Mouse (Mus musculus) MEL (cell line): ENCODE results near the gene Tssk2. TPM values are rescaled to one million over a fixed set of nuclear protein-coding genes. Genes with fewer than 3 reads are reported as not detected.

ENCODE experiments used
- DNase-seq: peaks from one replicate; pipeline ENCODE4 v3.0.0; 2011; ENCODE audit warnings: low read depth, low spot score
- H3K27ac ChIP-seq: 2 replicates; pipeline ENCODE4 v1.5.1; 2012; ENCODE audit warnings: low read depth, mild to moderate bottlenecking, control low read depth, low read length, moderate library complexity; ENCODE audit not compliant: control insufficient read depth
- H3K27me3 ChIP-seq, 2 experiments: fragments of 150-350 bp in 1 of 2; sonication (generic) in 1 of 2; 2 replicates each; pipeline ENCODE4 v1.6.1; 2012; ENCODE audit warnings: low read length in 2 of 2, mild to moderate bottlenecking in 2 of 2, improper control_type of control experiment in 1 of 2, moderate library complexity in 1 of 2; ENCODE audit not compliant: insufficient read depth in 2 of 2, control insufficient read depth in 1 of 2
- H3K36me3 ChIP-seq, 2 experiments: 2 replicates each; pipeline ENCODE4 v1.6.1; 2012 to 2014; ENCODE audit warnings: low read length in 2 of 2, improper control_type of control experiment in 1 of 2, inconsistent platforms in 1 of 2, mild to moderate bottlenecking in 1 of 2; ENCODE audit not compliant: insufficient read depth in 2 of 2, control insufficient read depth in 1 of 2
- H3K4me1 ChIP-seq, 2 experiments: fragments of 150-350 bp in 1 of 2; sonication (generic) in 1 of 2; 2 replicates each; pipeline ENCODE4 v1.6.1; 2012; ENCODE audit warnings: low read length in 2 of 2, improper control_type of control experiment in 1 of 2, mild to moderate bottlenecking in 1 of 2; ENCODE audit not compliant: insufficient read depth in 2 of 2, control insufficient read depth in 1 of 2
- H3K4me3 ChIP-seq, 2 experiments: fragments of 150-350 bp in 1 of 2; sonication (generic) in 1 of 2; 2 replicates each; pipeline ENCODE4 v1.5.1; 2012; ENCODE audit warnings: low read depth in 2 of 2, low read length in 2 of 2, mild to moderate bottlenecking in 2 of 2, moderate library complexity in 2 of 2, control low read depth in 1 of 2, improper control_type of control experiment in 1 of 2; ENCODE audit not compliant: control insufficient read depth in 1 of 2, insufficient read depth in 1 of 2
- H3K79me2 ChIP-seq: 2 replicates; pipeline ENCODE4 v1.6.1; 2012; ENCODE audit warnings: mild to moderate bottlenecking, low read length, moderate library complexity; ENCODE audit not compliant: control insufficient read depth, poor library complexity, insufficient read depth
- H3K9ac ChIP-seq: 2 replicates; pipeline ENCODE4 v1.6.1; 2012; ENCODE audit warnings: low read depth, mild to moderate bottlenecking, control low read depth, low read length, moderate library complexity; ENCODE audit not compliant: control insufficient read depth, poor library complexity, severe bottlenecking
- H3K9me3 ChIP-seq: fragments of 150-350 bp; sonication (generic); replicated peaks from 2 replicates; pipeline ENCODE4 v1.6.1; 2012; ENCODE audit warnings: mild to moderate bottlenecking, low read length, improper control_type of control experiment, moderate library complexity; ENCODE audit not compliant: insufficient read depth
- BHLHE40 ChIP-seq: IDR thresholded peaks from 2 replicates; pipeline ENCODE4 v1.6.1; 2012; ENCODE audit warnings: low read depth, mild to moderate bottlenecking, inconsistent platforms, low read length, improper control_type of control experiment, borderline replicate concordance
- CHD1 ChIP-seq: IDR thresholded peaks from 2 replicates; pipeline ENCODE4 v1.6.1; 2012; ENCODE audit warnings: low read depth, mild to moderate bottlenecking, inconsistent platforms, low read length, improper control_type of control experiment
- CHD2 ChIP-seq: IDR thresholded peaks from 2 replicates; pipeline ENCODE4 v1.6.1; 2011; ENCODE audit warnings: low read length, improper control_type of control experiment
- CTCF ChIP-seq, 3 experiments: IDR thresholded peaks in 2 of 3; conservative IDR thresholded peaks in 1 of 3; 2 replicates each; pipeline ENCODE4 v1.5.1; 2011 to 2012; ENCODE audit warnings: low read length in 3 of 3, low read depth in 2 of 3, mild to moderate bottlenecking in 2 of 3, improper control_type of control experiment in 1 of 3, inconsistent platforms in 1 of 3, mixed read lengths in 1 of 3, moderate library complexity in 1 of 3; ENCODE audit not compliant: control insufficient read depth in 1 of 3, insufficient read depth in 1 of 3, poor library complexity in 1 of 3, severe bottlenecking in 1 of 3
- ELF1 ChIP-seq: IDR thresholded peaks from 2 replicates; pipeline ENCODE4 v1.6.1; 2014; ENCODE audit warnings: low read depth, mild to moderate bottlenecking, inconsistent platforms, low read length, improper control_type of control experiment, moderate library complexity
- GABPA ChIP-seq: IDR thresholded peaks from 2 replicates; pipeline ENCODE4 v1.6.1; 2012; ENCODE audit warnings: low read depth, mild to moderate bottlenecking, inconsistent platforms, low read length, improper control_type of control experiment, moderate library complexity
- GATA1 ChIP-seq: IDR thresholded peaks from 2 replicates; pipeline ENCODE4 v1.6.1; 2011; ENCODE audit warnings: low read depth, low read length, improper control_type of control experiment
- HCFC1 ChIP-seq: IDR thresholded peaks from 2 replicates; pipeline ENCODE4 v1.6.1; 2012; ENCODE audit warnings: low read depth, mild to moderate bottlenecking, inconsistent platforms, low read length, improper control_type of control experiment, moderate library complexity
- MAZ ChIP-seq: IDR thresholded peaks from 2 replicates; pipeline ENCODE4 v1.6.1; 2012; ENCODE audit warnings: low read depth, mild to moderate bottlenecking, inconsistent platforms, low read length, improper control_type of control experiment
- MEF2A ChIP-seq: IDR thresholded peaks from 2 replicates; pipeline ENCODE4 v1.6.1; 2014; ENCODE audit warnings: low read depth, mild to moderate bottlenecking, inconsistent platforms, low read length, improper control_type of control experiment; ENCODE audit not compliant: poor library complexity, insufficient replicate concordance, severe bottlenecking; ENCODE audit errors: extremely low read depth
- MYB ChIP-seq: IDR thresholded peaks from 2 replicates; pipeline ENCODE4 v1.6.1; 2011; ENCODE audit warnings: mild to moderate bottlenecking, low read depth, low read length, improper control_type of control experiment
- MYC ChIP-seq: IDR thresholded peaks from 2 replicates; pipeline ENCODE4 v1.6.1; 2011; ENCODE audit warnings: low read depth, mild to moderate bottlenecking, low read length, improper control_type of control experiment, moderate library complexity
- NELFE ChIP-seq: IDR thresholded peaks from 2 replicates; pipeline ENCODE4 v1.6.1; 2011; ENCODE audit warnings: low read depth, low read length, improper control_type of control experiment
- POLR2A ChIP-seq, 2 experiments: IDR thresholded peaks; 2 replicates each; pipeline ENCODE4 v1.6.1; 2011 to 2012; ENCODE audit warnings: low read length in 2 of 2, mild to moderate bottlenecking in 2 of 2, control low read depth in 1 of 2, improper control_type of control experiment in 1 of 2, low read depth in 1 of 2, moderate library complexity in 1 of 2; ENCODE audit not compliant: control insufficient read depth in 1 of 2, insufficient read depth in 1 of 2, poor library complexity in 1 of 2
- POLR2AphosphoS2 ChIP-seq: IDR thresholded peaks from 2 replicates; pipeline ENCODE4 v1.6.1; 2011; ENCODE audit warnings: low read length, improper control_type of control experiment
- POLR2AphosphoS5 ChIP-seq: IDR thresholded peaks from 2 replicates; pipeline ENCODE4 v1.6.1; 2012; ENCODE audit warnings: low read depth, borderline replicate concordance, mild to moderate bottlenecking, inconsistent platforms, low read length, moderate library complexity, mixed read lengths
- RAD21 ChIP-seq: IDR thresholded peaks from 2 replicates; pipeline ENCODE4 v1.6.1; 2011; ENCODE audit warnings: mild to moderate bottlenecking, low read depth, low read length, improper control_type of control experiment
- RCOR1 ChIP-seq: IDR thresholded peaks from 2 replicates; pipeline ENCODE4 v1.6.1; 2012; ENCODE audit warnings: low read depth, mild to moderate bottlenecking, inconsistent platforms, low read length, improper control_type of control experiment
- SIN3A ChIP-seq: IDR thresholded peaks from 2 replicates; pipeline ENCODE4 v1.6.1; 2012; ENCODE audit warnings: low read length, improper control_type of control experiment, inconsistent platforms
- TAL1 ChIP-seq: IDR thresholded peaks from 2 replicates; pipeline ENCODE4 v1.6.1; 2012; ENCODE audit warnings: mild to moderate bottlenecking, inconsistent platforms, low read length, moderate library complexity, mixed read lengths
- TBP ChIP-seq: IDR thresholded peaks from 2 replicates; pipeline ENCODE4 v1.8.0; 2011; ENCODE audit warnings: low read depth, low read length, improper control_type of control experiment
- TCF12 ChIP-seq: IDR thresholded peaks from 2 replicates; pipeline ENCODE4 v1.6.1; 2014; ENCODE audit warnings: low read depth, mild to moderate bottlenecking, inconsistent platforms, low read length, improper control_type of control experiment, moderate library complexity
- UBTF ChIP-seq: IDR thresholded peaks from 2 replicates; pipeline ENCODE4 v1.6.1; 2012; ENCODE audit warnings: low read depth, mild to moderate bottlenecking, inconsistent platforms, low read length, improper control_type of control experiment, moderate library complexity, borderline replicate concordance; ENCODE audit not compliant: insufficient read depth
- USF1 ChIP-seq: IDR thresholded peaks from 2 replicates; pipeline ENCODE4 v1.6.1; 2014; ENCODE audit warnings: low read depth, mild to moderate bottlenecking, inconsistent platforms, low read length, improper control_type of control experiment, moderate library complexity
- USF2 ChIP-seq, 2 experiments: IDR thresholded peaks; 2 replicates each; pipeline ENCODE4 v1.6.1; 2011 to 2012; ENCODE audit warnings: improper control_type of control experiment in 2 of 2, low read length in 2 of 2, borderline replicate concordance in 1 of 2, inconsistent platforms in 1 of 2, low read depth in 1 of 2, mild to moderate bottlenecking in 1 of 2; ENCODE audit not compliant: insufficient read depth in 1 of 2
- ZC3H11A ChIP-seq: IDR thresholded peaks from 2 replicates; pipeline ENCODE4 v1.6.1; 2012; ENCODE audit warnings: low read depth, mild to moderate bottlenecking, inconsistent platforms, low read length, improper control_type of control experiment
- ZKSCAN1 ChIP-seq: IDR thresholded peaks from 2 replicates; pipeline ENCODE4 v1.6.1; 2012; ENCODE audit warnings: low read depth, mild to moderate bottlenecking, inconsistent platforms, low read length, improper control_type of control experiment, moderate library complexity
- polyA plus RNA-seq, 2 experiments: library from polyadenylated mRNA; stranded (reverse) in 1 of 2; unstranded in 1 of 2; fragments of >175 nt in 1 of 2; fragments of >200 nt in 1 of 2; gene quantifications; 2 replicates each; pipeline versions ENCODE4 v1.2.1 to v1.2.4; 2012; ENCODE audit warnings: low replicate concordance in 2 of 2, low read depth in 1 of 2; ENCODE audit not compliant: insufficient read length in 2 of 2, insufficient read depth in 1 of 2, missing spikeins in 1 of 2
- total RNA-seq: library from RNA; depleted of rRNA; stranded (reverse); fragments of 300-350 nt; gene quantifications from 2 replicates; pipeline ENCODE4 v1.2.3, GENCODE M21; 2012

The Tssk2 gene
- total and polyA plus RNA-seq, 3 experiments: 0.24 TPM; not detected in 2

GRCm38 (mm10) chr16:17890342-17890727 is 8.1 kb upstream of the Tssk2 start:
- Histone ChIP-seq H3K27ac (no peak overlapping the region), H3K27me3 (no peaks in the 10 kb centered on the region), H3K9ac (peak overlapping the region; percentile 98), H3K4me3 (peak overlapping the region; percentile 97 to 100), H3K79me2 (peaks cover 31% of the 10 kb centered on the region), H3K9me3 (no peaks in the 10 kb centered on the region), H3K36me3 (peaks cover 0 to 15% of the 10 kb centered on the region in 2 experiments; a peak in 3 of 4 replicates), H3K4me1 (peaks cover 6 to 18% of the 10 kb centered on the region in 2 experiments)
- DNase-seq: peak; percentile 19
- no peak for TF ChIP-seq ZKSCAN1
- TF ChIP-seq CHD2: no peak
- no peak for TF ChIP-seq POLR2AphosphoS2
- TF ChIP-seq NELFE: no peak
- no peak for TF ChIP-seq SIN3A
- TF ChIP-seq GATA1: no peak
- TF ChIP-seq RCOR1: no peak
- no peak for TF ChIP-seq RAD21
- TF ChIP-seq ELF1: no peak
- no peak for TF ChIP-seq CTCF (IDR thresholded peaks at IDR 0.05 in 2 of 3, conservative IDR thresholded peaks at IDR 0.05 in 1 of 3; ENCODE audit: control insufficient read depth in 1 of 3, insufficient read depth in 1 of 3, low read depth in 2 of 3, low read length in 3 of 3, poor library complexity in 1 of 3, severe bottlenecking in 1 of 3)
- no peak for TF ChIP-seq USF2 (IDR thresholded peaks at IDR 0.05; ENCODE audit: borderline replicate concordance in 1 of 2, insufficient read depth in 1 of 2, low read depth in 1 of 2, low read length in 2 of 2)
- no peak for TF ChIP-seq HCFC1
- TF ChIP-seq USF1: no peak
- TF ChIP-seq MYC: no peak
- TF ChIP-seq ZC3H11A: no peak
- TF ChIP-seq BHLHE40: no peak
- no peak for TF ChIP-seq CHD1
- TF ChIP-seq MAZ: no peak

- peak overlapping the region; percentile 97 to 100 for H3K4me3 ChIP-seq
- H3K9me3 ChIP-seq: no peaks in the 10 kb centered on the region
- H3K27me3 ChIP-seq: no peaks in the 10 kb centered on the region
- H3K36me3 ChIP-seq: peaks cover 0 to 15% of the 10 kb centered on the region in 2 experiments; a peak in 3 of 4 replicates
- TF ChIP-seq ZKSCAN1: no peak
- TF ChIP-seq CTCF (IDR thresholded peaks at IDR 0.05 in 2 of 3, conservative IDR thresholded peaks at IDR 0.05 in 1 of 3; ENCODE audit: control insufficient read depth in 1 of 3, insufficient read depth in 1 of 3, low read depth in 2 of 3, low read length in 3 of 3, poor library complexity in 1 of 3, severe bottlenecking in 1 of 3): no peak
- TF ChIP-seq ZC3H11A: no peak
- TF ChIP-seq POLR2AphosphoS5: no peak
- TF ChIP-seq CHD2: no peak
- 0 out of 2 replicates have a peak, but pooled peaks have one; percentile 22 for TF ChIP-seq TBP
- TF ChIP-seq MYB: no peak
- no peak for TF ChIP-seq GABPA
- no peak for TF ChIP-seq RCOR1
- TF ChIP-seq POLR2A (IDR thresholded peaks at IDR 0.05; ENCODE audit: control insufficient read depth in 1 of 2, insufficient read depth in 1 of 2, low read depth in 1 of 2, low read length in 2 of 2, poor library complexity in 1 of 2): no peak
- peak; percentile 55 for TF ChIP-seq SIN3A
- TF ChIP-seq CHD1: no peak
- 0 out of 2 replicates have a peak, but pooled peaks have one; percentile 33 for TF ChIP-seq UBTF
- no peak for TF ChIP-seq RAD21
- no peak for TF ChIP-seq MEF2A
- TF ChIP-seq MYC: no peak
- no peak for TF ChIP-seq MAZ
- TF ChIP-seq BHLHE40: no peak
- no peak for TF ChIP-seq NELFE
- peak; percentile 55 for TF ChIP-seq TAL1
- TF ChIP-seq GATA1: no peak
- TF ChIP-seq TCF12: peak; percentile 44; the same call in 1 of the 2 replicates
- TF ChIP-seq HCFC1: no peak
- peak; percentile 65 for DNase-seq
- H3K9ac ChIP-seq: peak overlapping the region; percentile 98
- peaks cover 6 to 18% of the 10 kb centered on the region in 2 experiments for H3K4me1 ChIP-seq
- H3K79me2 ChIP-seq: peaks cover 24% of the 10 kb centered on the region
- H3K27ac ChIP-seq: peak overlapping the region; percentile 59
These were observed 7.4 kb upstream of the Tssk2 start for GRCm38 (mm10) chr16:17890917-17891566.
